Mouse (Mus musculus) hindlimb bud, embryonic 11.5 days (tissue): ENCODE data around the gene Gm10750.
"Not testable (repeated sequence)": the region's sequence is repeated elsewhere in the genome, so short reads cannot be mapped to it uniquely, and the experiment has no call there.

ENCODE experiments used
- DNase-seq: peaks from one replicate; pipeline ENCODE4 v3.0.0-alpha.2; 2012; ENCODE audit warnings: low read depth, low spot score; ENCODE audit errors: extremely low spot score

Gm10750 gene

DNA sequence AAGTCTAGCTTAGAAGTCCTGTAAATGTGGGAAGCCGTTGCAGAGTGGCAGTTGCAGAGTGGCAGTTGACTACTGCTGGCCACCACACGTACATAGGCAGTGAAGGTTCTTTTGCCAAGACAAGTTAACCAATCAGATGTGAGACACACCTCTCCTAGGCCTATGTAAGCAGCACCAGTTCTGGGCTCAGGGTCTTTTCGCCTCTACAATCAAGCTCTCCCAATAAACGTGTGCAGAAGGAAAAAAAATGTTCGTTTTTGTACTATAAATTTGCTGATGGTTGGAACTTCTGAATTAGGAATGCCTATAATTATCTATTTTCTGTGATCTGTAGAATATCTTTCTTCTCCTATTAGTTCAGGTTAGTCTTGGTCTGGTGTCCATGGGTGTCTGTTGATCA, at the start of gene Gm10750:
Gene Gm10750 (minus strand): TSS at position 101 of the 400 bp plus-strand sequence.
- DNase-seq = not testable (repeated sequence)

DNA sequence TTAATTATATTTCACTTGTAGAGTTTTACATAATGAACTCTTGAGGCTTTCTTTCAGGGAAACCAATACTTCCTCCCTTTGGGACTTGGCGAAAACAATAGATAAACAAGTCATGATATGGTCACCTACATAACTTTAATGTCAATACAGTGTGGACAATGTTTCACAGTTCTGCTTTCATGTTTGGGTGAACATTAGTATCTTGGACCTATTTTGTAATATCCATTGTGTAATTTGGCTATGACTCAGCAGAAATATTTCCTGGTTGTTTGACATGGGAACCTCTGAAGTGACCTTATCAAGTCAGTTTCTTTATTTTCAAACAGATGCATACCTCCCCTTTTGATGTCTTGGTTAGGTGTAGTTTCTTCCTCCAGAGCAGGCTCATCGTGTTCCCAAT, 12.2 kb downstream of the Gm10750 start:
- DNase-seq = no peak

DNA sequence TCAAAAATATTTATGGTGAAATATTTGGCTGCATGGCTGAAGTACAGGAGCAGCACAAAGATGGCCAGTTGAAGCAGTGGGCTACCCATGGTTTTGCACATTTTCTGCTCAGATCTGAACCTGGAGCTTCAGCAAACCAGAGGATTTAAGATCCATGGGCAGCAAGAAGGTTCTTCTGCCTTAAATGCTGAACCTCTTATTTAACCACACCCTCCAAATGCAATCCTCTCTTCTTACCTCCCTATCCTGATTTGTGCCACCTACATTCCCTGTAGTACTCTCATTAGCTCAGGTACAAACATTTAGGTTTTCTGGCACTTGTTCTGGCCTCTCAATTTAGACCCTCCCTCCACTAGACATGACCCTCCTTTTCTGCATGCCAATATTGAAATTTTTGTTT, 13.9 kb downstream of the Gm10750 start, which contains the start of gene Gm1330:
Gene Gm1330 (minus strand): TSS at position 101 of the 400 bp plus-strand sequence.
- no peak for DNase-seq

DNA sequence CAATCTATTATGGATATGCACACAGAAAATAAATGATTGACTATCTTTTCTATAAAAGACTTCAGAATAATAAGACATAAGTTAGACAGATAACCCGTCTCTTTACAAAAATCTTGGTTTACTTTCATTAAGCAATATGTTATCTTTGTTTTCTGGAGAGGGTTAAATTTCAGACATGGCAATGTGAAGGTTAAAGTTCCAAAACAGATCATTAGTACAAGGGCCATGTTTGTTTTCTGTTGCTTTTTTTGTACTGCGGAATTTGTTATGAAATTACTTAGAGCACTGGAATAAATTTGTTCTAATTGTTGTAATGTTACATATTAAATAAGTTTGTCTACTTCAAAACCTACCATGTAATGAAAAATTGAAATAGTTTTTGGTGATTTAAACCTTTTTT, 21.9 kb downstream of the Gm10750 start:
- DNase-seq = no peak
